Mouse (Mus musculus): ENCODE measurements around the gene Gtpbp1.
A peak's percentile ranks its signal among the peaks of the same experiment; 100 is the strongest.

Gene Gtpbp1

DNA sequence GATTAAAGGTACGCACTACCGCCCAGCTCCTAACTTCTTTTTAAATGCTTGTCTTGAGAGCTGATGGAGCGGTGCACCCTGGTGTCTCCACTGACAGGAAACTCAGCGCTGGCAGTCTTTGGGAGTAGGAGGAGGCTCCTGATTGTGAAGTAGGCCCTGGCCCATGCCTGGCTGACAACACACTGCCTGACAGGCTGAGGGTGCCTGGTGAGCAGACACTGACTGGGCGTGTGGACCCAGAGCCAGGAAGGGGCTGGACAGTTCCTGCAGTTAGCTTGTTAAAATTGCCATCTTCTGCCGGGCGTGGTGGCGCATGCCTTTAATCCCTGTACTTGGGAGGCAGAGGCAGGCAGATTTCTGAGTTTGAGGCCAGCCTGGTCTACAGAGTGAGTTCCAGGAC, 59.6 kb downstream of the Gtpbp1 start:
- no peak for ATAC-seq (ENCODE audit: insufficient number of reproducible peaks, low FRiP score, low TSS enrichment)

DNA sequence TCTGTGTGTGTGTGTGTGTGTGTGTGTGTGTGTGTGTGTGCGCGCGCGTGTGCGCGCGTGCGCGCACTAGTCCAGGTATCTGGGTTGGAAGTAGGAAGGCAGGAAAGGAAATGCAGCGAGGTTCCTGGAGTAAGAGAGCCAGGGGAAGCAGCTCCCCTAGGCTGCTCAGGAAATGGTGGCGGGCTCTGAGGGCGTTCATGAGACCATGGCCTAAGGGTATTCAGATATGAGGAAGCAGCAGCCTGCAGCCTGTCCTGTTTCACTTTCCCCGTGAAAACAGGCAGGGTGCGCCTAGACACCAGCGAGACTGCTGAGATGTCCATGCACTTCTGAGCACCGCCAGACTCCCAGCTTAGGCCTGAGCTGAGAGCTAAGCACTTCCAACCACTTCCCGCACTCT, 61.1 kb downstream of the Gtpbp1 start:
- no peak for ATAC-seq (ENCODE audit: insufficient number of reproducible peaks, low FRiP score, low TSS enrichment)

DNA sequence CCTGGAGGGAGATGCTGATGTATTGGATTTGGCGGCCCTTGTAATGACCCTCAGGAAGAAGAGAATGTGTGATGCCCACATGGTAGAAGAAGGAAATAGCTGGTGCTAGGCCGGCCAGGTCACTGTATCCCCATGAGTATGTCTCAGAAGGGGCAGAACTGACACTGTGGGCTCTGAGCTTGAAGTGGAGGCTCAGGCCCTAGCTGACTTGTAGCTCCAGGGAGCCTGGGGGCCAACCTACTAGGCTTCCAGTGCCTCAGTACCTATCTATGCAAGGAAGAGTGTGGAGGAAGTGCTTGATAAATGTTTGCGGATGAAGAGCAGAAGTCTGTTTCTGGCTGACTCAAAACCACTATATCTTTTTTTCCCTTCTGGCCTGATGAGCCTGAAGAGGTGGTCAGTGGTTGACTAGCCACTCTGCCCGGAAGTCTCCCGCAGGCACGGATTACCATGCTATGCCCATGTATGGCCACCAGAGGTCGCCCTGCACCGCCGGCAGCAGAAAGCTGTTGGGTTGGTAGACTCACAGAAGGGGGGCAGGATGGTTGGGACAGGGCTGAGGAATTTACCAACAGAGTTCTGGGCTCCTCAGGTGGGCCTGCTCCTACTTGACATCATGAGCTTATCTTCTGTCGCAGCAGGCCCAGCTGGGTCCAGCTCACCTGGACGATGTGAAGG, 62.2 kb downstream of the Gtpbp1 start:
- ATAC-seq (ENCODE audit: insufficient number of reproducible peaks, low FRiP score, low TSS enrichment), result peak; percentile 62; the same call in 1 of the 2 replicates

DNA sequence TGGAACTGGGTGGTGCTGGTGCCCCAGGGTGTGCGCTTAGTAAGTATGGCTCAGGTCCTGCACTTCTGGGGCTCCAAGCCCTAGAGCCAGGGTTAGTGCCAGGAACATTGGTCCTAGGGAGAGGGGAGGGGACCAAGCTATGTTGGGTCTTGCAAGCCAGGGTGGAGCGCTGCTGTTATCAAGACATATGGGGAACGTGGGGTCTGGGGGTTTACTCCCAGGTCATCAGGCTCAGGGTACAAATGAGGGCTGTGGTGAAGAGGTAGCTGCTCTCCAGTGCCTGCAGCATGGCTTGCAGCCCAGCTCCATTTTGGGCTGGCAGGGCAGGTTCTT, 62.7 kb downstream of the Gtpbp1 start:
- no peak for ATAC-seq (ENCODE audit: insufficient number of reproducible peaks, low FRiP score, low TSS enrichment)

DNA sequence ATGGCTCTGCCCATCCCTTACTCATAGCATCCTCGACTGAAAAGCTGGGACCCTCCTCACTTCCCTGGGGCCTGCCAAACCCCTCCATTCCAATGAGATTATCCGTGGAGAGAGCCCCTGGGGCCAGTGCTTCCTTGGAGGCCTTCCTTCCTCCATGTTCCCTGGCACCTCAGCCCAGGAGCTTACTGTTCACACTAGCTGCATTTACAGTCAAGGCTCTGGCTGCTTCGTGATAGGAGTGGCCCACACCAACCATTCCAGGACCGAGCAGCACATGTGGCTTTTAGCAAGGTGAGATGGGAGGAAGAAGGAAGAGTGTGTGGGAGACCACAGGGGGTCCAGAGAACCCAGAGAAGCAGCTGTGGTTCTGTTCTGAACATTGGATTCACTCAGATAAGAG, 63.2 kb downstream of the Gtpbp1 start:
- ATAC-seq (ENCODE audit: insufficient number of reproducible peaks, low FRiP score, low TSS enrichment), result no peak

DNA sequence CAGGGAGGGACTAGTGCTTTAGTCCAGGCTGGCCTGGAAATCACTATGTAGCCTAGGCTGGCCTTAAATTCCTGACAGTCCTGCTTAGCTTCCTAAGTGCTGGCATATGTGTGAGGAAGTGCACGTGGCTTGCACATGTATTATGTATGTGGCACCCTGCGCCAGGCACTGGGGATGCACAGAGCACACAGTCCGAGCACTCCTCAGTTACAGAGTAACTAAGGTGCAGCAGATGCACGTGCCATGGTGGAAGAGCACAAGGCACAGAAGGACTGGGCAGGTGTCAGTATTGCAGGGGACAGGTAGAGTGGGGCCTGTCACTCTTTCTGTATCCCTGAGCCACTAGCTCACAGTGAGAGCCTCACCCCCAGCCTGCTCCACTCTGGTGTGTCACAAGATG, 64.5 kb downstream of the Gtpbp1 start:
- no peak for ATAC-seq (ENCODE audit: insufficient number of reproducible peaks, low FRiP score, low TSS enrichment)

DNA sequence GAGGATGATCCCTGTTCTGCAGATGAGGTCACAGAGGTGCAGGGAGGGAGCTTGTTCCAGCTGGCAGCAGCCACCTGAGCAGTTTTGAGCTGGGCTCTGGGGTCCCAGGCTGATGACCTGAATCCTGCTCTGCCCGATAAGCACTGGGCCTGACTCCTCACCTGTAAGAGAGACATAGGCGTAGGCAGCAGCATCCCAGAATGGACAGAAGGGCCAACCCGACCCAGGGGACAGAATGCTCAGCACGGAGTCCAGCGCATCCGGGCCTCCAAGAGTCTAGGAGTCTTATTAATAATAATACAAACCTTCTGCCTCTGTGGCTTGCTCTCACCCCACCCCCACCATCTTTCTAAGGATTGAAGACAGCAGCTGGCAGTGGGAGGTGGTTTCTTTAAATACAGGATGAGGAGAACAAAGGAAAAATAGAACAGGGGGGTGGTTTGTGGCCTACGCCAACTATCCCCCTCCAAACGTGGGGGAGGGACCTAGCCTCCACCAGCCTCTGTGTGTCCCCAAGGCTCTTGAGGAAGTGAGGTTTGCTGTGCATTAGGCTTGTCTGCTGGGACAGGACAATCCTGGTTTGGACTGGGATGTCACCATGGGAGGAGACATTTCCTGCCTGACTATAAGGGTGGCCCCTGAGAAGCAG, 65.5 kb downstream of the Gtpbp1 start:
- ATAC-seq (ENCODE audit: insufficient number of reproducible peaks, low FRiP score, low TSS enrichment), result no peak

DNA sequence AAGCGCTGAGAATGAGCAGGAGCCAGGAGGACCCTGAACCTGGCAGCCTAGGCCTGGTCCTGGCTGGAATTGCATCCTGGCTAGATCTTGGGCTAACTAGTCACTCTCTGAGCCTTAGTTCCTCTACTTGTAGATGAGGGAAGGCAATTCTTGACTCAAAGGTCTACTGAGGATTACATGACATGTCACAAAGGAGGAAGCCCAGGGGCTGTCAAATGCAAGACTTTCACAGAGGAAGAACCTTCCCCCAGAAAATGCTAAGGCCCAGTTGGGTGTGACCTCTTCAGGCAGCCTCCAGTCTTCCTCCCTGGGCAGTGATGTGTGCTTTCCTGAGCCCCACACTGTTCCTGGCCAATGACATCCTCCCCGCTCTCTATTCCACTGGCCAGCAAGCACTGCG, 66.5 kb downstream of the Gtpbp1 start:
- ATAC-seq (ENCODE audit: insufficient number of reproducible peaks, low FRiP score, low TSS enrichment), result no peak

DNA sequence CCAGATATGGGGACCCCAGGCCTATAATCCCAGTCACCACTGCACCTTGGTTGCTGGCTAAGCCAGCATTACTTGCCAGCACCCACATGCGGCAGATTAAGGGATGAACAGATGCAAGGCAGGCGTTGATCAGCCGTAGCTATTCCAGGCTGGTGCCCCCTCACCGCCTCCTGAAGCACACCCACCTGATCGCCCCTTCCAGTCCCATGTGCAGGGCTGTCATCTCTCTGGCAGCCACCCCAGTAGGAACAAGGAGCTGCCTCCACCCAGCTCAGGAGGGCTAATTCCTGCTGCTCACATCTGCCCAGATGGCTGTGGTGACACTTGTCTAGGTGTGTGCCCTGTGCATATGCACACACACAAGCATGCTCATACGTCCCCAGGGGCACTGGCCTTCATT, 70.3 kb downstream of the Gtpbp1 start:
- ATAC-seq (ENCODE audit: insufficient number of reproducible peaks, low FRiP score, low TSS enrichment), result no peak

DNA sequence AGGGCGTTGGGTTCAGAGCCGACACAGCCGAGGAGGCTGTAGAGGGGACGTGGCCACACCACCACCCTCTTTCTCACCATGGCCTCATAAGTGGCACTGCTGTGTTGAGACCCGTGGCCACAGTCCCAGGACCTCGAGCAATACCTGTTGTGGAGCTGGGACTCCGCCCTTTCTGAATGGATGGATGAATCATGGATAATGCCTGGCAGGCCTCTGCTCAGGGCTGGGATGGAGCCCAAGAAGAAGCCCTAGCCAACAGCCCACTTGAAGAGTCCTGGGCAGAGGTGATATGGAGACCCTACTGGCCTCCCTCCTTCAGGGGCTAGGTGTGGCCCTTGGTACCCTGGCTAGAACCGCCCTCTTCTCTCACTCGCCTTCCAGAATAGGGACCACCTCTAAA, 72.4 kb downstream of the Gtpbp1 start:
- ATAC-seq (ENCODE audit: insufficient number of reproducible peaks, low FRiP score, low TSS enrichment), result no peak

DNA sequence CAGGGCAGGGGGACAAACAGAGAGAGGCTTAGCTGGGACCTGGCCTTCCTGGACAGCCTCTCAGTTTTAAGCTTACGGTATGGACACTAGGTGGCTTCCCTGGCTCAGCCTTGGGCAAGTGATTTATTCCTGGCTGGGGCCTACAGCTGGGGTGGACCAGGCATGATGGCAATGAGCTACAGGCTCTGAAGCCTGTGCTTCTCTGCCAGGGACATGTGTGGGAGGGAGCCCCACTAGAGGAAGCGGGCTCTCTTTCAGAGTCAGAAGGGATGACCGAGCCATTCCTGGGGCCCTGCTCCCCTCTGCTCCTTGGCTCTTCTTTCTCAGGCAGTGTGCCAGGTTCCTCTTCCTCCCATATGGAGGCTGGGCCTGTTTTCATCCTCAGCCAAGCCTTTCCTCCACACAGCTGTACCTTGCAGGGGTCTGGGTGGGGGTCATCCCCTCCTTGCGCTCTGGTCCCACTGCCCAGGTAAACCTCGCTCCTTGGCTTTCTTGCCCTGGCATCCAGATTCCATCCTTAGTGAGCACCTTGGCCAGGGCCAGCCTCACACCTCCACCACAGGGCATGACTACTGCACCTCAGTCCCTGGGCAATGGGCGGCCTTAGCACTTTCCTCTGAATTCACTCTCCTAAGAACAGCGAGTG, 73.1 kb downstream of the Gtpbp1 start:
- peak; percentile 60 for ATAC-seq (ENCODE audit: insufficient number of reproducible peaks, low FRiP score, low TSS enrichment)

DNA sequence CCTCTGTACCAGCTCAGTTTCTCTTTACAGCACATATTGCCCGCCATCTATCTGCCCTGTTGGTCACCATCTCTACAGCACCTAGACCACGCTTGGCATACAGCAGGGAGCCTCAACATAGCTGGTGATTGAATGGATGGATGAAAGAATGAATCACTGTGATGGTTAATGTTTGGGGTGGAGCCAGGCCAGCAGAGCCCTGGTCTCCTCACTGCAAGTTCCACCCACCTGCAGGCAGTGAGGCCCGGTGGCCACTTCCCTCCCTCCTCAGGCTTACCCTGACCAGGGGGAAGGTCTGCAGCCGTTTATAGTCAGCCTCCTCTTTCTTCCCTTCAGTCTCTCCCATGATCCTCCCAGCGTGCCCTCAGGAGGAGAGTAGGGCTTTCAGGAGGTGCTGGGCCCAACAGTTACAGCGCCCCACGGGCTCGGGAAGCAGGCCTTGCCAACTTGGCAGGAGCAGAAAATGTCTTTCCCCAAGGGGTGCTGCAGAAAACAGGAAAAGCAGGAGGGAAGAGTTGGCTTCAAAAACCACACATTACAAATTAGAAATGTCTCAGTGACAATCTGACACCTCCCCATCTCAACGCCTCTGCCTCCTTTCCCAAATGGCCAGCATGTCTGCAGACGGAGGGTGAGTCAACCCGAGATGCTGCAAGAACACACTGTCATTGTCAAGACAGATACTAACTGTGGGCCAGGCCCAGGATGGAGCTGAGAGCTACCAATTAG, 74.1 kb downstream of the Gtpbp1 start:
- ATAC-seq (ENCODE audit: insufficient number of reproducible peaks, low FRiP score, low TSS enrichment), result no peak

DNA sequence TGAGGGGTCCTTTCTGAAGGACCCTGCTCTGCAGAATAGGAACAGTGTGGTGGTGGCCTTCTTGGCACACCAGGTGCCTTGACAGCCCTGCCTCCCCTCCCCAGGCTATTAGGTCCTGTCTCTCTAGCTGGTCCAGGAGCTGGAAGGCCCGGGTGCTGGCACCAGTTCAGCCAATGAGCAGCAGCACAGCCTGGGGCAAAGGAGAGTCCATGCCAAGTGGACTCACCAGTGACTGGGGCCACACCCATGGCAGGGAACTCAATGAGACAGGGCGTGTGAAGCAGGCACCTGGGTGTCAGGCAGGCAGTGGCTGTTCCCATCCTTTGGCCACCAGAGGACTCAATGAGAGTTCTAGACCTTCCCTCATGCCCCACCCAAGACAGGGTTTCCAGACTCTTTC, 74.7 kb downstream of the Gtpbp1 start:
- ATAC-seq (ENCODE audit: insufficient number of reproducible peaks, low FRiP score, low TSS enrichment), result no peak

DNA sequence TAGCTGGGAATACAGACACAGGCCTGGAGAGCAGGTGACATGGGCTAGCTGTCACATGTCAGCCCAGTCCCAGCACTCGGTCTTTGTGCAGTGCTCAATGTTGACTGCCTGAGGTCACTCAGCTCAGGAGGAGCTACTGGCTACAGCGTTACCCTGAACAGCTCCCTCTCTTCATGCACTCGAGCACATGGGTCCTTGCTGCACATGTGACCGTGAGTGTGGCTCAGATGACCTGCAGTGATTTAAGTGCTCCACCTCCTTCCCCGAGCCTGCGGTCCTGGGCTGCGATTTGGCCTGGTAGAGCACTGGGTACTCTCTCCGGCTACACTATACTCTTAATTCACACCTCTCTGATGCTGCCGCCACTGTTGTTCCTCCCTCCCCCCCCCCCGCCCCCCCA, 75.5 kb downstream of the Gtpbp1 start:
- ATAC-seq (ENCODE audit: insufficient number of reproducible peaks, low FRiP score, low TSS enrichment), result no peak

DNA sequence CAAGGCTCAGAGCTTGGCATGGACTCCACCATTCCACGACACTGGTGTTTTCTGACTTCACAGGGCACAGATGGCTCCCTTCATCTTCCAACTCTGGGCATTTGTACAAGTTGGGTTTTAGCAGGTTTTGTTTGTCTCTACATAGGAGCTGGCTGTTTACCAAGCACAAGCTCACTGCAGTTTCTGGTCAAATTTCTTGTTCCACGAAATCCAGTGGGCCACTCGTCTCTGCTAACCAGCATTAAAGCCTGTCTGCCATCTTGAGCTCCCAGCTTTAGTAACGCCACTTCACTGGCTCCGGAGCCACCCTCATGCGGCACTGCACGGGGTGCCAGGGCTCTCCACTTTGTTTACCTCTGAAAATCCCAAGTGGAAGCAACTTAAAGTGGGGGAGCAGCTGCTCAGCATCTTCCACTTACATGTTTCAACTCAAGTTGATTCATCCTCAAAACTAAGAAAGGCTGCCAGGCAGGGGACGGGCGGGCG, 76.0 kb downstream of the Gtpbp1 start:
- no peak for ATAC-seq (ENCODE audit: insufficient number of reproducible peaks, low FRiP score, low TSS enrichment)

DNA sequence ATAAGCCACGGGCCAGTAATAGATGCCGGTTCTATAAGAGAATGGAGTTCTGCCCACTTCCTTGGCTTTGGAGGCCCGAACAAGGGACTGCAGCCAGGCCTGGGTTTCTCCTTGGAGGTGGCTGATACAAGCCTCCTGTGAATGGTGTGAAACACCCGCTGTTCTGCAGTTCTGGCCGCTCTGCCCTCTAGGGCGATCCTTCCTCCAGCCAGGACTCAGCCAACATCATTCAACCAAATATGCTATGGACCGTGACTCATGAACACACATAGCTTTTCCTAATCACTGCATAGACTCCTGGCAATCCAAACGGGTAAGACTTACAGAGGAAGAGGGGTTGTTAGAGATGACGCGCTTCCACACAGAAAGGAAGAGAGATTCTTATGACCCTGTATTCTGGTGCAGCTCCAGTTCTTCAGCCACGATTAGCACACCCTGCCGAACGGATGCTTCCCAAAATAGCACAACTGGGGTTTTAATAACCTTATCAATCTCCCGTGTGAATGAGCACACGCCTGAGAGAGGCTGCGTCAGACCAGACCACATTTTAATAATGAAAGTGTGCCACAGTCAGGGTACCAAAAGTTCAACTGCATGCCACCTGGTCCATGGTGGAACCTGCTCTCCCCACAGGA, 76.8 kb downstream of the Gtpbp1 start:
- no peak for ATAC-seq (ENCODE audit: insufficient number of reproducible peaks, low FRiP score, low TSS enrichment)

DNA sequence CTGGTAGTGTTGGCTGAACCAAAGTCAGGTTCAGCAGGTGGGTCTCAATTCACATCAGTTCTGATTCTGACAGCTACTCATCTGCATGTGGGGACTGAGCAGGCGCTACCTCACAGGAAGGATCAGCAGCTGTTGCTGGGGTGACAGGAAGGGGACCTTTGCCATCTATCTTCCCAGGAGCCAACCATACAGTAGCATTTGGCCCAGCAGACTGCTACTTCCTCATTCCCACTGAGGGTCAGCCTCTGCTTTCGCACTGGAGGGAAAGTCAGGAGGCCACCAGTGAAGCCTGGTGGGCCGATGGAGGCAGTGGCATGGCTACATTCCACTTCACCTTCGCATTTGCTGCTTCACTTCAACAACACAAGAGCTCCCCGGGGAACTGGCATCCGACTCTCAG, 77.7 kb downstream of the Gtpbp1 start:
- ATAC-seq (ENCODE audit: insufficient number of reproducible peaks, low FRiP score, low TSS enrichment), result no peak

DNA sequence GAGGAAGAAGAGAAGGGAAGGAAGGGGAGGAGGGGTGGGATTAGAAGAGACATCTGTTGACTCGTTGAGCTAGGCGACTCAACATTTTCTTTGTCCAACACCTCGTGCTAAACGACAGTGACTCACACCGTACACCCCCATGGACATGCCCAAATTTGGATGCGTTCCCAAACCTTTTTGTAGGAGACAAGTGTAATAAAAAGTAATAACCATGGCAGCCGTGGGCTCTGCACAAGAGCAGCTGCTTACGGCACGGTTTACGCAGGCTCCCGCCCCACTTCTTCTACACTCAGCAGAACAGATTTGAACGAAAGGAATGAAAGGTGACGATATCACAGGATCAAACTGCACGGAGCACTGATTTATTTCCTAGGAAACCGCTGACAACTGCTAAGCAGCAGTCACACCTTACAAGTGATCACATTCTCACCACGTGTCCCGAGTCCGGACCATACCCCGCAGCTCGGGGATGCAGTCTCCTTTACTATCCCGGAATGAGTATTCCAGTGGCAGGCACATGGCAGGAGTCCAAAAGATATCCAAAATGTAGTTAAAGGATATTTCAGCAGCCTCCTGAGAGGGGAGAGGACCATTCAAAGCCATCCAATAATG, 80.1 kb downstream of the Gtpbp1 start:
- ATAC-seq (ENCODE audit: insufficient number of reproducible peaks, low FRiP score, low TSS enrichment), result no peak
